Mouse (Mus musculus): ENCODE measurements at regions not wholly inside any gene's neighbourhood (a gene's known extent, or its start where the extent isn't known, plus 50 kb on each side); places are given as distances from the start of the nearest gene placed in this dataset.

- TF ChIP-seq ZNF384 (IDR thresholded peaks at IDR 0.05; ENCODE audit: low read depth, low read length) (no peak), ZC3H11A (IDR thresholded peaks at IDR 0.05; ENCODE audit: borderline replicate concordance, low read depth, low read length) (no peak), HCFC1 (IDR thresholded peaks at IDR 0.05; ENCODE audit: borderline replicate concordance, insufficient read depth, low read length) (no peak), MAFK (IDR thresholded peaks at IDR 0.05; ENCODE audit: insufficient read depth, low read depth, low read length) (no peak)
Measured at GRCm38 (mm10) chr12:63552831-63553230, 921.7 kb downstream of the Fscb start.
